Mouse (Mus musculus) embryonic fibroblast, embryonic 13.5 days (primary cell): ENCODE measurements around the gene Ankrd26.

Experiments used
- CTCF ChIP-seq: IDR thresholded peaks from 2 replicates; pipeline ENCODE4 v1.5.1; 2011; ENCODE audit warnings: mild to moderate bottlenecking, control low read depth, low read length, moderate library complexity, borderline replicate concordance; ENCODE audit not compliant: insufficient read depth
- POLR2A ChIP-seq: IDR thresholded peaks from 2 replicates; pipeline ENCODE4 v1.6.1; 2011; ENCODE audit warnings: low read depth, mild to moderate bottlenecking, control low read depth, low read length, moderate library complexity

GRCm38 (mm10) chr6:118567816-118568215 is 5.8 kb upstream of the Ankrd26 start:
- TF ChIP-seq CTCF (no peak), POLR2A (no peak)
